Mouse (Mus musculus) liver, embryonic 14.5 days (tissue): Measurements from ENCODE around the gene Gm20431.

ENCODE experiments used
- CTCF ChIP-seq: IDR thresholded peaks from 2 replicates; pipeline ENCODE4 v1.5.1; 2016; ENCODE audit warnings: antibody characterized with exemption, low read depth, control low read depth
- EP300 ChIP-seq: IDR thresholded peaks from 2 replicates; pipeline ENCODE4 v1.6.1; 2016; ENCODE audit warnings: antibody characterized with exemption, low read depth

DNA sequence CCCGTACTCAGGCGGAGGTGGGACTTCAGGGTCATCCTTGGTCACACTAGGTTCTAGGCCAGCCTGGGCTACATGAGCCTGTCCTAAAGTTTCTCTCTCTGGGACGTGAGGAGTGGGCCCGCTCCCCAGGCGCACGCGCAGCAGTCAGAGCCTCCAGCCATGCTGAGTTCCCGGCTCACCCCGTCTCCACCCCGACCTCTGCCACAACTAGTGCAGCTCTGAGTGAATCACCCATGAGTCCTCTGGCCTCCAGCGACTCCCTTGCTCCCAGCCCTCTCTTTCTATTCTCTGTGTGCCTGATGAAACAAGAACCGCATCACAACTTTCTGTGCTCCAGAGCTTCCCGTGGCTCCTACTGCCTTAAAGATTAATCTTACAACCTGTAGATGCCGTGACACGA is 47.1 kb upstream of the Gm20431 start:
- TF ChIP-seq CTCF (no peak), EP300 (no peak)
